Mouse (Mus musculus): ENCODE data around the gene Cln6. TPM values are rescaled to one million over a fixed set of nuclear protein-coding genes. Genes with fewer than 3 reads are reported as not detected.

Cln6 gene
- polyA plus RNA-seq, 1 experiment from 2014 or later, result 26.4 TPM

DNA sequence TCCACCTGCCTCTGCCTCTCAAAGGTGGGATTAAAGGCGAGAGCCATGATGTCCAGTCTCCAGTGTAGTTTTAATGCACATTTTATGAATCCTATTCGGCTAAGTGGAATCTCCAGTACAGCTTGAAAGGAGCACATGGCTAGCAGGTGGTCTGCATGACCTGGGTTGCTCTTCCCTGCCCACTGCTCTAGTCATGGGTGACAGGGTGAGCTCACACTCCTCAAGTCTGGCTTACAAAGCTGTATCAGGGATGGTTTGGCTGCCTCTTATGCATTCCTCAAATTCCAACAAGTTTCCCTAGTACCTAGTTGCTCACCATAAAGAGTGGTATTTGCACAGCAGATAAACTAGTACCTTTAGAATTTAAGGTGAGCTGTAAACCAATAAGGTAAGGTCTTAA, 39.2 kb downstream of the Cln6 start:
- no peak overlapping the region for H3K9ac ChIP-seq (replicated peaks; ENCODE audit: low read depth, low read length)
- H3K27ac ChIP-seq (ENCODE audit: low read length), result no peak overlapping the region
- no peaks in the 10 kb centered on the region for H3K27me3 ChIP-seq (ENCODE audit: control insufficient read depth, insufficient read depth, low read length)
- 74% methylated on average over 2 of the region's 2 CpGs for WGBS
- H3K4me1 ChIP-seq (ENCODE audit: control insufficient read depth, insufficient read depth, low read length), result no peaks in the 10 kb centered on the region
- H3K4me3 ChIP-seq (ENCODE audit: low read depth, low read length), result no peak overlapping the region
- no peak overlapping the region for H3K4me2 ChIP-seq (replicated peaks; ENCODE audit: low read depth, low read length)
- no peak for ATAC-seq (ENCODE audit: insufficient number of reproducible peaks, insufficient read depth, low FRiP score, low read depth)
- H3K36me3 ChIP-seq (ENCODE audit: control insufficient read depth, insufficient read depth, low read length), result peaks cover 22% of the 10 kb centered on the region
- H3K9me3 ChIP-seq (ENCODE audit: control insufficient read depth, low read depth, low read length), result no peaks in the 10 kb centered on the region

GRCm38 (mm10) chr9:62881871-62882270, 43.3 kb downstream of the Cln6 start:
- H3K9me3 ChIP-seq (ENCODE audit: control insufficient read depth, low read depth, low read length), result no peaks in the 10 kb centered on the region
- no peaks in the 10 kb centered on the region for H3K4me1 ChIP-seq (ENCODE audit: control insufficient read depth, insufficient read depth, low read length)
- no peak overlapping the region for H3K9ac ChIP-seq (replicated peaks; ENCODE audit: low read depth, low read length)
- no peak overlapping the region for H3K4me3 ChIP-seq (ENCODE audit: low read depth, low read length)
- ATAC-seq (ENCODE audit: insufficient number of reproducible peaks, insufficient read depth, low FRiP score, low read depth), result no peak
- H3K27ac ChIP-seq (ENCODE audit: low read length), result no peak overlapping the region
- WGBS, result 74% methylated on average over 12 of the region's 12 CpGs
- H3K36me3 ChIP-seq (ENCODE audit: control insufficient read depth, insufficient read depth, low read length), result peaks cover 51% of the 10 kb centered on the region
- H3K27me3 ChIP-seq (ENCODE audit: control insufficient read depth, insufficient read depth, low read length), result no peaks in the 10 kb centered on the region
- no peak overlapping the region for H3K4me2 ChIP-seq (replicated peaks; ENCODE audit: low read depth, low read length)

- H3K36me3 ChIP-seq (ENCODE audit: control insufficient read depth, insufficient read depth, low read length), result peaks cover 19% of the 10 kb centered on the region
- no peaks in the 10 kb centered on the region for H3K4me1 ChIP-seq (ENCODE audit: control insufficient read depth, insufficient read depth, low read length)
- H3K4me2 ChIP-seq (replicated peaks; ENCODE audit: low read depth, low read length), result no peak overlapping the region
- 70% methylated on average over 1 of the region's 1 CpGs for WGBS
- no peak overlapping the region for H3K27ac ChIP-seq (ENCODE audit: low read length)
- ATAC-seq (ENCODE audit: insufficient number of reproducible peaks, insufficient read depth, low FRiP score, low read depth), result no peak
- no peaks in the 10 kb centered on the region for H3K27me3 ChIP-seq (ENCODE audit: control insufficient read depth, insufficient read depth, low read length)
- no peaks in the 10 kb centered on the region for H3K9me3 ChIP-seq (ENCODE audit: control insufficient read depth, low read depth, low read length)
- no peak overlapping the region for H3K4me3 ChIP-seq (ENCODE audit: low read depth, low read length)
- no peak overlapping the region for H3K9ac ChIP-seq (replicated peaks; ENCODE audit: low read depth, low read length)
Measured at GRCm38 (mm10) chr9:62894486-62894885, 55.9 kb downstream of the Cln6 start.

Other genes with a start within 250 kb of the Cln6 start
- 1.4 and 2.0 TPM in 2 replicates for gene Itga11, start 161.0 kb upstream of the Cln6 start, polyA plus RNA-seq (2014; fragmentation: Nextera tagmentation; extraction: Ambion mirVana)
- 30.6 TPM in 2 replicates for gene Fem1b, start 26.9 kb upstream of the Cln6 start, polyA plus RNA-seq (2014; fragmentation: Nextera tagmentation; extraction: Ambion mirVana)
- gene Calml4, start 19.3 kb downstream of the Cln6 start, polyA plus RNA-seq (2014; fragmentation: Nextera tagmentation; extraction: Ambion mirVana), result 21.9 and 25.1 TPM in 2 replicates
- 67.9 and 75.2 TPM in 2 replicates for gene Pias1, start 149.1 kb downstream of the Cln6 start, polyA plus RNA-seq (2014; fragmentation: Nextera tagmentation; extraction: Ambion mirVana)